ENCODE assay signal across 8 mouse cellular contexts in genomic region chr13:9882362-9883282, GRCm38 (mm10).
A peak's percentile ranks its signal among the peaks of the same experiment; 100 is the strongest.
DNase-seq lines count a peak whose midpoint lies in the region; ATAC-seq and TF ChIP-seq lines count a peak whose summit lies in the region.

No protein-coding gene starts in this region.

- no peak overlapping the region for H3K27ac ChIP-seq in embryonic facial prominence, embryonic 11.5 days (replicated peaks; ENCODE audit: low read depth, low read length)
- H3K27ac ChIP-seq in intestine, postnatal 0 days (ENCODE audit: low read depth, low read length), result no peak overlapping the region
- no peak overlapping the region for H3K27ac ChIP-seq in midbrain, embryonic 13.5 days

- H3K27me3 ChIP-seq in embryonic facial prominence, embryonic 11.5 days (ENCODE audit: control insufficient read depth, insufficient read depth, low read length), result no peaks in the 10 kb centered on the region
- no peaks in the 10 kb centered on the region for H3K27me3 ChIP-seq in intestine, postnatal 0 days (replicated peaks; ENCODE audit: control insufficient read depth, insufficient read depth, low read length)
- H3K27me3 ChIP-seq in midbrain, embryonic 13.5 days, result no peaks in the 10 kb centered on the region

- H3K4me3 ChIP-seq in embryonic facial prominence, embryonic 11.5 days (ENCODE audit: low read depth, low read length), result no peak overlapping the region
- no peak overlapping the region for H3K4me3 ChIP-seq in intestine, postnatal 0 days (ENCODE audit: low read depth, low read length)
- H3K4me3 ChIP-seq in midbrain, embryonic 13.5 days (replicated peaks), result no peak overlapping the region

- no peaks in the 10 kb centered on the region for H3K36me3 ChIP-seq in embryonic facial prominence, embryonic 11.5 days (replicated peaks; ENCODE audit: control insufficient read depth, insufficient read depth, low read depth, low read length)
- no peaks in the 10 kb centered on the region for H3K36me3 ChIP-seq in intestine, postnatal 0 days (ENCODE audit: control insufficient read depth, insufficient read depth)
- no peaks in the 10 kb centered on the region for H3K36me3 ChIP-seq in midbrain, embryonic 13.5 days

- H3K9ac ChIP-seq in embryonic facial prominence, embryonic 11.5 days (replicated peaks; ENCODE audit: low read length), result no peak overlapping the region
- H3K9ac ChIP-seq in intestine, postnatal 0 days (ENCODE audit: low read depth, low read length), result no peak overlapping the region
- H3K9ac ChIP-seq in midbrain, embryonic 13.5 days (replicated peaks), result no peak overlapping the region

- 49% methylated on average over 15 of the region's 15 CpGs for WGBS in embryonic facial prominence, embryonic 11.5 days
- WGBS in intestine, postnatal 0 days, result 42% methylated on average over 15 of the region's 15 CpGs
- 41% methylated on average over 15 of the region's 15 CpGs for WGBS in midbrain, embryonic 13.5 days

- peak; percentile 88 for TF ChIP-seq CTCF in intestine, postnatal 0 days (IDR thresholded peaks at IDR 0.05; ENCODE audit: low read depth)

- H3K4me2 ChIP-seq in embryonic facial prominence, embryonic 11.5 days (ENCODE audit: low read depth, low read length), result no peak overlapping the region
- no peak overlapping the region for H3K4me2 ChIP-seq in intestine, postnatal 0 days (replicated peaks; ENCODE audit: low read depth)
- H3K4me2 ChIP-seq in midbrain, embryonic 13.5 days (replicated peaks), result no peak overlapping the region

- no peaks in the 10 kb centered on the region for H3K4me1 ChIP-seq in embryonic facial prominence, embryonic 11.5 days (ENCODE audit: control insufficient read depth, insufficient read depth, low read length)
- H3K4me1 ChIP-seq in intestine, postnatal 0 days (replicated peaks; ENCODE audit: control insufficient read depth, insufficient read depth, low read length), result no peaks in the 10 kb centered on the region
- no peaks in the 10 kb centered on the region for H3K4me1 ChIP-seq in midbrain, embryonic 13.5 days (replicated peaks)

- intact Hi-C loops in left cerebral cortex, postnatal 14 days (cut with DNase I), result loop anchor here (10.0 kb wide), 2 partner anchors 472 to 1682 kb away; no protein-coding TSS in a partner anchor

- H3K9me3 ChIP-seq in embryonic facial prominence, embryonic 11.5 days (replicated peaks; ENCODE audit: control insufficient read depth, low read length), result no peaks in the 10 kb centered on the region
- H3K9me3 ChIP-seq in intestine, postnatal 0 days (ENCODE audit: control insufficient read depth), result no peaks in the 10 kb centered on the region
- H3K9me3 ChIP-seq in midbrain, embryonic 13.5 days, result no peaks in the 10 kb centered on the region

- ATAC-seq in embryonic facial prominence, embryonic 11.5 days (replicated peaks; ENCODE audit: insufficient number of reproducible peaks, low FRiP score, low TSS enrichment, low read depth), result peak; percentile 67
- peak; percentile 45; the same call in 1 of the 2 replicates for ATAC-seq in intestine, postnatal 0 days
- peak; percentile 92 for ATAC-seq in midbrain, embryonic 13.5 days

- peak; percentile 63 for DNase-seq in 416B (ENCODE audit: low read depth)
- peak; percentile 64 for DNase-seq in adrenal gland, adult 8-10 months
- peak; percentile 85 for DNase-seq in embryonic facial prominence, embryonic 11.5 days (ENCODE audit: low spot score)
- peak; percentile 82 to 84 for DNase-seq in heart, adult 18-20 months
- peak; percentile 80 to 83 for DNase-seq in left cerebral cortex, postnatal 14 days (ENCODE audit: low spot score in 2 of 2)
- DNase-seq in spleen, postnatal 36 days (ENCODE audit: low spot score in 2 of 2), result peak; percentile 31 to 35

Comparison
In these comparisons a context has a peak if more than half of its experiments do, and no peak if none do; other contexts are left out.
1. DNase-seq: peak in every context shown above with its lines; median percentile 85 in embryonic facial prominence, embryonic 11.5 days; 83 in heart, adult 18-20 months; 82 in left cerebral cortex, postnatal 14 days; 64 in adrenal gland, adult 8-10 months; 63 in 416B; 33 in spleen, postnatal 36 days.